Mouse (Mus musculus) mesoderm, embryonic 11.5 days (tissue): ENCODE measurements around the gene Cep350.

Experiments used
- DNase-seq: peaks from one replicate; pipeline ENCODE4 v3.0.0-alpha.2; 2012; ENCODE audit warnings: low read depth, low spot score

Cep350 gene

DNA sequence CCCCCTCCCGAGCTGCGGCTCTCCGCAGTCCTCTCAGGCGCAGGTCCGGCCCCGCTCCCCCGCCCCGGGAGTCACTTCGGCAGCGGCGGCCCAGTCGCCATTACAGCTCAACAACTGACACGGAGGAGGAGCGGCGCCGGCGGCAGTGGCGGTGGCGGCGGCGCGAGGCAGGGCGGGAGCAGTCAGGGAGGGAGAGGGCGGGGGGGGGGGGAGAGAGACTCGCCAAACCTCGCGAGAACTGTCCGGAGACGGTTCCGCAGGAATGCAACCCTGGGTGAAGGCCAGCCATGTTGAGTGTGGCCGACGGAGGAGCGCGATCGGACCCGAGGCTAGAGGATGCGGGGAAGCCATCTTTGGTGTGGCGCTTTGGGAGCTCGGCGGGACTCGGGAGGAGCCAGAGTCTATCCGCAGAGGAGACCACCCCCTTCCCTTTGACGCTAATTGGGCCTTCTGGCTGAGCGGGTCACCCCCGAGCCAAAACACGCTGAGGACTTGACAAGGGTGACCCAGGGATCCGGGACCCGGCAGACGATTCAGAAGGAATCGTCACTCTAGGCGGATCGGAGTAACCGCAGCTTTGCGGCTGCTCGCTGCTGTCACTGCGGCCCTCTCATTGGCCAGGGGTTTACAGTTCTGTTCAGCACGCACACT is at the start of gene Cep350:
Gene Cep350, minus strand, starts transcription at position 188 of the 651 bp plus-strand sequence.
- peak; percentile 98 for DNase-seq

DNA sequence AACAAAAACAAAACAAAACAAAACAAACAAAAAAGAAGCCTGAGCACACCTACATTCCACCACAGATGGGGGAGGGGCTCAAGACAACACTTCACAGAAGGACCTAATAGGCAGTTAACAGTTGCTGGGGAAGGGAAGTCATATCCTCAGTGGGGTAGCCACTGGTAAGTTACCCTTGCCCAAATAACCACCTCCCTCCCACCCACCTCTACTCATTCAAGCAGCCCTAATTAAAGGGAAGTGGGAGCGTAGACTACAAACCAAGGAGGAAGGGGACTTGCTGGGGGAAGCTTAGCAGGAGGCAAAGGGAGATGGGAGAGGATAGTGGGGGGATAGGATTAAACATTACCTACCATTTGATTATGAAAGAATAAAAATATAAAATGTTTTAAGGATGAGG is 47.3 kb upstream of the Cep350 start:
- no peak for DNase-seq

GRCm38 (mm10) chr1:156019800-156020199 is 46.7 kb upstream of the Cep350 start:
- DNase-seq = no peak

- no peak for DNase-seq
Measured at GRCm38 (mm10) chr1:156009003-156009402, 35.9 kb upstream of the Cep350 start.

GRCm38 (mm10) chr1:156005906-156006305 is 32.9 kb upstream of the Cep350 start:
- DNase-seq = no peak

DNA sequence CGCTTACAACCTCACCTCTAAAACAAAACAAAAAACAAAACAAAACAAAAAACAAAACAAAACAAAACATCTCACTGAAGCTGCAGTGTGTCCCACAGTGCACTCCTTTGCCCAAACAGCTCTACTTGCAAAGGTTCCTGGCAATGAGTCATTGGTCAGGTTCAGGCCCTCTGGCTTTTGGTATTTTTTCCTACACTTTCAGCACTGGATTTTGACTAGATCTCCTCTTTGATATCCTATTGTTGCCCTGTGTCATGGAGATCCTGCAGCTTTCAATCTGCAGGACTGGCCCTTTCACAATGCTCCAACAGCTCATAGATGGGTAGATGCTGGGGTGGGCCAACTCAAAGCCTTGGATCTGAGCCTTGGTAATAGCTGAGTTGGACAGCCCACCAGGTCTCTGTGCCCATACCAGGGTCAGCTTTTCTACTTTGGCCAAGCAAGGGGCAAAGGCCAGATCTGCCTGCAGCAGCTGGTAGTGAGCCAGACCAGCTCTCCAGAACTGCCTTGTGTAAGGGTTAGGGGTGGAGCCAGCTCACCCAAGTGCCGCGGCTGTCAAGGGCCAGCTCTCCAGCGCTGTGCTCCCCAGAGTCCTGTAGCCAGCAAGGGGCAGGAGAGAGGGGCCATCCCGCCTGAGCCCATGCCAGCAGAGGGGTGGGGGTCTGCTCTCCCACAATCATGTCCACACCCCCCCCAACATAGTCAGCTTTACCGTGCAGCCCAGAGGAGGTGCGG is 30.3 kb upstream of the Cep350 start:
- no peak for DNase-seq

DNA sequence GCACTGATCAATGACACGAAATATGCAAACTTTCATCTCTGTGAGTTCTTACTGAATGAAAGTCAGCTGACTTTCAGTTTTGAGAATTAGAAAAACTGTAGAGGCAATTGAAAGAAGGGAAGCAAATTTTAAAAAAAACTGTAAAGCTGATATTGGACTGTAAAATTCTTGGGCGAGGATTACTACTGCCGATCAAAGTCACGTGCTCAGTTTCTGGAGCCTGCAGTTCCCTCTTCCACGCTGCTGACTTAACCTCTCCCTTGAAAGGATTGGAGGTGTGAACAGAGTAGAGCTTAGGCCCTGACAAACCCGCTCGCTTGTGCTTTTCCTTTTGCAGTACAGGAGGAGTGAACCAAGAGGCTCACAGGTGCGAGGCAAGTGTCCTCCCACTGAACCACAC is 29.3 kb upstream of the Cep350 start:
- no peak for DNase-seq

- DNase-seq = no peak
Measured at GRCm38 (mm10) chr1:155995612-155996011, 22.6 kb upstream of the Cep350 start.

GRCm38 (mm10) chr1:155994524-155994923 is 21.5 kb upstream of the Cep350 start:
- DNase-seq = no peak

GRCm38 (mm10) chr1:155990391-155990790 is 17.3 kb upstream of the Cep350 start:
- no peak for DNase-seq

GRCm38 (mm10) chr1:155989387-155989786 is 16.3 kb upstream of the Cep350 start:
- peak; percentile 18 for DNase-seq

DNA sequence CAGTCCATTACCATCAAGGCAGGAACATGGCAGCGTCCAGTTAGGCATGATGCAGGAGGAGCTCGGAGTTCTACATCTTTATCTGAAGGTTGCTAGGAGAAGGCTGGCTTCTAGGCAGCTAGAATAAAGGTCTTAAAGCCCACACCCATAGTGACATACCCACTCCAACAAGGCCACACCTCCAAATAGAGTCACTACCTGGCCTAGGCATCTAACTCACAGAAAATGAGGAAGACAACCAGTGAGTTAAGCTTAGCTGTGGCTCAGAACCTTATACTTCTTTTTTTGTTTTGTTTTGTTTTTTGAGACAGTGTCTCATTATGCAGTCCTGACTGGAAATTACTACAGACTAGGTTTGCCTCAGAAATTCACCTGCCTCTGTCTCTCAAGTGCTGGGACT is 14.6 kb upstream of the Cep350 start:
- DNase-seq = no peak

GRCm38 (mm10) chr1:155974931-155975330 is 1.9 kb upstream of the Cep350 start:
- DNase-seq = no peak

DNA sequence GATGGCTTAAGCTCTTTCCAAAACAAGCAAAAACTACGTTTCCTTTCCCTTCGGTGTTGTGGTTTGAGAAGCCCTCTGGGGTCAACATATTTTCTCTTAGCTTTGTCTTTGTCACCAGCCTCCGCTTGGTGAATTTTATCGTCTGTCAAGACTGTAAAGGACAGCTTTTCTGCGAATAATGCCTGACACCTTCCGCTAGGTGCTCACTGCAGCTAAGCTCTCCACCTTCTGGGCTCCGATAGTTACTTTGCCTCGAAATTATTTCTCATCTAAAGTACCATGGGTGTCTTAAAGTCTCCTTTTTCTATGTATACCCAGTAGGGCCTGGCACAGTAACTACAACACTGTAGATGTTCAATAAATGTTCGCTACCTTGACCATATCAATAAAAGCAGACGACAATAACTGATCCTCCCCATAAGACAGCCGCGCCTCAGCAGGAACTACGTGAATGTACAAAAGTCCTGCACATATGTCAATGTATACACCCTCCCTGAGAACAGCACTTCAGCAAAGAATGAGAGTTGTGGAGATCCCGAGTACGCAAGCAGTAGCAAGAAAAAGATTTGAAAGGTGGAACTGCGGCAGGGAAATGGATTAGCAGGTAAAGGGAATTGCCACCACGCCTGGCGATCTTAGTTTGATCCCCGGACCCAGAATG is 794 bp upstream of the Cep350 start:
- peak; percentile 5 for DNase-seq

DNA sequence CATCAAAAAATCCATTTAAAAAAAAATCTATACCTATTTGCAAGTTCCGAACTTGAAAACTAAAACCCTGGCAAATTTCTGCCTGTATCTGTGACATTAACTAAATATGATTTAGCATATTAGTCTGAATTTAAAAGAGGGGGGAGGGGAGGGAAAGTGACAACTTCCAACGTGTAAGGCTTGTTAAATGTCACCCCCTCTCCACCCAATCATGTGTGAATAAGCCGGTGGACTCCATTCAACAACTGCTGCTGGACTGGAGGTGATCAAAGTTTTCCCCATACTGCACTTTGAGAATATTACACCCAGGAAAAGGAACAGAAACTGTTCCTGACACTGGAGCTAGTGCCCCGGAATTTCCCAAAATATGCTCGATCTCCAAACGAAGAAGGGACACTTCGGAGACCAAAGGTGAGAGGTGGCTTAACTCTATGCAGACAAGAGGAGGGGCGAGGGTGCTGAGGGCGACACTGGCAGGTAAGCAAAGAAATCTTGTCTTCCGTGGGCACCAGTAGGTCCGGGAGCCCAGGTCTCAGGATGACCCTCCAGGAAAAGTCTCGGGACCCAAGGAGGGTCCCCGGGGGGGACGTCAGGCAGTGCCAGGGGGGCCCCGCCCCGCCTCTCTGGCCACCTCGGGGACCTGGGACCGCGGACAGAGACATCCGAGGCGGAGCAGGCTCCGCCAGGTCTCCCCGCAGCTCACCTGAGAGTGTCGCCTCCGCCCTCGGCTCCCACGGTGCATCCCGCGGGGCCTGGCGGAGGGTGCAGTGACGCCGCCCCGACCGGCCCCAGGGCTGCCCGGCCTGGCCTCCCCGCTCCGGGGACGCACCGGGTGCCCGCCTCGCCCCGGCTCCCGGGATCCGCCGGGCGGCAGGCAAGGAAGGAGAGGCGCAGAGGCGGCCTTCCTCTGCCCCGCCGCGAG is 648 bp downstream of the Cep350 start:
- peak; percentile 14 for DNase-seq

DNA sequence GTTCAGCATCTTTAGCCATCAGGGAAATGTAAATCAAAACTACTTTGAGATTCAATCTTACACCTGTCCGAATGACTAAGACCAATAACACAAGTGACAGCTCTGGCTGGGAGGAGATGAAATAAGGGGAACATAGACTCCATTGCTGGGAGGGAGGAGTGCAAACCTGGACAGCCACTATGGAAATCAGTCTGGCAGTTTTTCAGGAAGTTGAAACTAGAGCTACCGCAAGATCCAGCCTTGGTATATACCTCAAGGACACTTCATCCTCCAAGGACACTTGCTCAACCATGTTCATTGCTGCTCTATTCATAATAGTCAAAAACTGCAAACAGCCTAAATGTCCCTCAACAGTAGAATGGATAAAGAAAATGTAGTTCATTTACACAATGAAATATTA is 23.9 kb downstream of the Cep350 start:
- DNase-seq = no peak

GRCm38 (mm10) chr1:155944361-155944760 is 28.7 kb downstream of the Cep350 start:
- no peak for DNase-seq

GRCm38 (mm10) chr1:155937416-155937815 is 35.6 kb downstream of the Cep350 start:
- DNase-seq = no peak

GRCm38 (mm10) chr1:155934702-155935101 is 38.4 kb downstream of the Cep350 start:
- no peak for DNase-seq

GRCm38 (mm10) chr1:155903561-155903960 is 69.5 kb downstream of the Cep350 start:
- no peak for DNase-seq

GRCm38 (mm10) chr1:155901348-155901747 is 71.7 kb downstream of the Cep350 start:
- no peak for DNase-seq

DNA sequence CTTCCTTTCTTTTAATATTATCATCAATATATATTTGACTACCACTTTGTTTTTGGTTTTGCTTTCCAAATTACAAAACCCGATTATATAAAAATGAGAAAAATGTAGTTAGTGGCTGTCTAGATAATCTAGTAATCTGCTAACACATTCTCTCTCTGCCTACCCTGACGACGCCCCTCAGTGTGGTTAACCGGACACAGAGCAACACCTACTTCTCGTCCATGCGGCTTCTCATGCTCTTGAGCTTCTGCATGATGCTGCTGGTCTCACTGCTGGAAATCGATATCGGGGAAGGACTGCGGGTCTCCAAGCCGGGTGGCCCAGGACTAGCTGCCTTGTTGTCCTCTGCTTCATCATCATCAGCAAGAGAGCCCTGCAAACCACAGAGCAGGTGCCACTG is 78.7 kb downstream of the Cep350 start:
- no peak for DNase-seq
